Mouse (Mus musculus): ENCODE data around the gene Eif5. TPM values are rescaled to one million over a fixed set of nuclear protein-coding genes. Genes with fewer than 3 reads are reported as not detected.

The Eif5 gene
- polyA plus RNA-seq, 1 experiment from 2014 or later, result 520 TPM

- no peak for TF ChIP-seq CTCF (IDR thresholded peaks at IDR 0.05; ENCODE audit: low read depth)
- TF ChIP-seq EP300 (IDR thresholded peaks at IDR 0.05; ENCODE audit: low read depth), result peak; percentile 78
- no peak overlapping the region for H3K9ac ChIP-seq (replicated peaks)
- 39% methylated on average over 14 of the region's 14 CpGs for WGBS (ENCODE audit: insufficient replicate concordance)
- peak; percentile 76 for ATAC-seq
- peaks cover 24% of the 10 kb centered on the region for H3K36me3 ChIP-seq (replicated peaks; ENCODE audit: insufficient read depth, low read length)
- peak overlapping the region; percentile 53 for H3K27ac ChIP-seq (ENCODE audit: low read depth)
- peaks cover 19% of the 10 kb centered on the region for H3K4me1 ChIP-seq (ENCODE audit: insufficient read depth)
- peak; percentile 49 for DNase-seq
- 0 out of 2 replicates have a peak overlapping the region, but pooled peaks have one; percentile 5 for H3K4me3 ChIP-seq (ENCODE audit: low read depth, low read length)
- H3K9me3 ChIP-seq (ENCODE audit: low read length), result no peaks in the 10 kb centered on the region
- H3K4me2 ChIP-seq (ENCODE audit: low read depth, low read length), result peak overlapping the region; percentile 41
- no peaks in the 10 kb centered on the region for H3K27me3 ChIP-seq (ENCODE audit: insufficient read depth, low read length)
Measured at GRCm38 (mm10) chr12:111592407-111593021, 54.7 kb downstream of the Eif5 start.

GRCm38 (mm10) chr12:111593775-111594174, 56.0 kb downstream of the Eif5 start:
- no peak overlapping the region for H3K4me2 ChIP-seq (ENCODE audit: low read depth, low read length)
- ATAC-seq (no peak), DNase-seq (no peak)
- H3K36me3 ChIP-seq (replicated peaks; ENCODE audit: insufficient read depth, low read length), result peaks cover 31% of the 10 kb centered on the region
- H3K9ac ChIP-seq (replicated peaks), result no peak overlapping the region
- no peak for TF ChIP-seq EP300 (IDR thresholded peaks at IDR 0.05; ENCODE audit: low read depth)
- TF ChIP-seq CTCF (IDR thresholded peaks at IDR 0.05; ENCODE audit: low read depth), result no peak
- WGBS (ENCODE audit: insufficient replicate concordance), result 75% methylated on average over 2 of the region's 2 CpGs
- H3K27ac ChIP-seq (ENCODE audit: low read depth), result no peak overlapping the region
- no peak overlapping the region for H3K4me3 ChIP-seq (ENCODE audit: low read depth, low read length)
- no peaks in the 10 kb centered on the region for H3K9me3 ChIP-seq (ENCODE audit: low read length)
- H3K4me1 ChIP-seq (ENCODE audit: insufficient read depth), result peaks cover 16% of the 10 kb centered on the region
- no peaks in the 10 kb centered on the region for H3K27me3 ChIP-seq (ENCODE audit: insufficient read depth, low read length)

Other genes with a start within 250 kb of the Eif5 start
- 8.0 and 8.6 TPM in 2 replicates for gene Cdc42bpb, start 160.3 kb upstream of the Eif5 start, polyA plus RNA-seq (2015; fragmentation: Nextera tagmentation; extraction: Ambion mirVana)
- gene Lbhd2, start 131.2 kb upstream of the Eif5 start, polyA plus RNA-seq (2015; fragmentation: Nextera tagmentation; extraction: Ambion mirVana), result 0.22 TPM in 2 replicates
- gene Exoc3l4, start 121.0 kb upstream of the Eif5 start, polyA plus RNA-seq (2015; fragmentation: Nextera tagmentation; extraction: Ambion mirVana), result 13.7 TPM in 2 replicates
- gene Tnfaip2, start 95.5 kb upstream of the Eif5 start, polyA plus RNA-seq (2015; fragmentation: Nextera tagmentation; extraction: Ambion mirVana), result 72.0 and 79.5 TPM in 2 replicates
- 0.49 and 0.54 TPM in 2 replicates for gene Gm266, start 52.2 kb upstream of the Eif5 start, polyA plus RNA-seq (2015; fragmentation: Nextera tagmentation; extraction: Ambion mirVana)
- gene Mark3, start 36.5 kb downstream of the Eif5 start, polyA plus RNA-seq (2015; fragmentation: Nextera tagmentation; extraction: Ambion mirVana), result 9.5 and 11.0 TPM in 2 replicates
- 28.1 and 32.7 TPM in 2 replicates for gene Ckb, start 134.3 kb downstream of the Eif5 start, polyA plus RNA-seq (2015; fragmentation: Nextera tagmentation; extraction: Ambion mirVana)
- gene Trmt61a, start 140.1 kb downstream of the Eif5 start, polyA plus RNA-seq (2015; fragmentation: Nextera tagmentation; extraction: Ambion mirVana), result 4.3 and 5.7 TPM in 2 replicates
- 16.7 TPM in 2 replicates for gene Bag5, start 175.2 kb downstream of the Eif5 start, polyA plus RNA-seq (2015; fragmentation: Nextera tagmentation; extraction: Ambion mirVana)
- gene Apopt1, start 175.2 kb downstream of the Eif5 start, polyA plus RNA-seq (2015; fragmentation: Nextera tagmentation; extraction: Ambion mirVana), result 21.5 and 22.1 TPM in 2 replicates
- gene Klc1, start 220.8 kb downstream of the Eif5 start, polyA plus RNA-seq (2015; fragmentation: Nextera tagmentation; extraction: Ambion mirVana), result 9.6 and 10.7 TPM in 2 replicates